Mouse (Mus musculus) megakaryocyte, embryonic 14.5 days (primary cell): ENCODE measurements around the gene Dock2.

Experiments
- FLI1 ChIP-seq: IDR thresholded peaks from 2 replicates; pipeline ENCODE4 v1.6.1; 2012; ENCODE audit warnings: low read length, inconsistent platforms, mixed read lengths
- GATA1 ChIP-seq: IDR thresholded peaks from 3 replicates; pipeline ENCODE4 v1.6.1; 2012; ENCODE audit warnings: mixed read lengths, low read length, inconsistent platforms, borderline replicate concordance

DNA sequence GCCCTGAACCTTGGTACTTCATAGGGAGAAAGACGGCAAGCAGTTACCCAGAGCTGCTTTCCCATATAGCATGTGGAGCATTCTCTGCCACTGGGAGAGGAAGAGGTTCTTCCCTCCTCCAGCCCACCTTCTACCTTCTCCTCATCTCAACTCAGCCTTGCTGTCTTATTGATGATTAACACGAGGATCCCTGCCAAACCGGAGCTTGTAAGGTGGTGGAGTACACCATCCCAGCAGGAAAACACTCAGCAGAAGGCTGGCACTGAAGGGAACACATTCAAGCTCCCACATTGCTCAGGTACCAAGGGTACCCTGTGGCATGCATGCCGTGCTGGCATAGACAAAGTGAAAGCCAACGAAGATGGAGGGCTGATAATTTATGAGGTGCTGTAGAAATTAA, 304.4 kb downstream of the Dock2 start:
- no peak for TF ChIP-seq FLI1
- no peak for TF ChIP-seq GATA1
